Mouse (Mus musculus) MEL (cell line): ENCODE data around the gene Traf3ip2. TPM values are rescaled to one million over a fixed set of nuclear protein-coding genes. Genes with fewer than 3 reads are reported as not detected.

Experiments used
- DNase-seq: peaks from one replicate; pipeline ENCODE4 v3.0.0; 2011; ENCODE audit warnings: low read depth, low spot score
- H3K27ac ChIP-seq: 2 replicates; pipeline ENCODE4 v1.5.1; 2012; ENCODE audit warnings: low read depth, mild to moderate bottlenecking, control low read depth, low read length, moderate library complexity; ENCODE audit not compliant: control insufficient read depth
- H3K27me3 ChIP-seq, 2 experiments: fragments of 150-350 bp in 1 of 2; sonication (generic) in 1 of 2; 2 replicates each; pipeline ENCODE4 v1.6.1; 2012; ENCODE audit warnings: low read length in 2 of 2, mild to moderate bottlenecking in 2 of 2, improper control_type of control experiment in 1 of 2, moderate library complexity in 1 of 2; ENCODE audit not compliant: insufficient read depth in 2 of 2, control insufficient read depth in 1 of 2
- H3K36me3 ChIP-seq, 2 experiments: 2 replicates each; pipeline ENCODE4 v1.6.1; 2012 to 2014; ENCODE audit warnings: low read length in 2 of 2, improper control_type of control experiment in 1 of 2, inconsistent platforms in 1 of 2, mild to moderate bottlenecking in 1 of 2; ENCODE audit not compliant: insufficient read depth in 2 of 2, control insufficient read depth in 1 of 2
- H3K4me1 ChIP-seq, 2 experiments: fragments of 150-350 bp in 1 of 2; sonication (generic) in 1 of 2; 2 replicates each; pipeline ENCODE4 v1.6.1; 2012; ENCODE audit warnings: low read length in 2 of 2, improper control_type of control experiment in 1 of 2, mild to moderate bottlenecking in 1 of 2; ENCODE audit not compliant: insufficient read depth in 2 of 2, control insufficient read depth in 1 of 2
- H3K4me3 ChIP-seq, 2 experiments: fragments of 150-350 bp in 1 of 2; sonication (generic) in 1 of 2; 2 replicates each; pipeline ENCODE4 v1.5.1; 2012; ENCODE audit warnings: low read depth in 2 of 2, low read length in 2 of 2, mild to moderate bottlenecking in 2 of 2, moderate library complexity in 2 of 2, control low read depth in 1 of 2, improper control_type of control experiment in 1 of 2; ENCODE audit not compliant: control insufficient read depth in 1 of 2, insufficient read depth in 1 of 2
- H3K79me2 ChIP-seq: 2 replicates; pipeline ENCODE4 v1.6.1; 2012; ENCODE audit warnings: mild to moderate bottlenecking, low read length, moderate library complexity; ENCODE audit not compliant: control insufficient read depth, poor library complexity, insufficient read depth
- H3K9ac ChIP-seq: 2 replicates; pipeline ENCODE4 v1.6.1; 2012; ENCODE audit warnings: low read depth, mild to moderate bottlenecking, control low read depth, low read length, moderate library complexity; ENCODE audit not compliant: control insufficient read depth, poor library complexity, severe bottlenecking
- H3K9me3 ChIP-seq: fragments of 150-350 bp; sonication (generic); replicated peaks from 2 replicates; pipeline ENCODE4 v1.6.1; 2012; ENCODE audit warnings: mild to moderate bottlenecking, low read length, improper control_type of control experiment, moderate library complexity; ENCODE audit not compliant: insufficient read depth
- BHLHE40 ChIP-seq: IDR thresholded peaks from 2 replicates; pipeline ENCODE4 v1.6.1; 2012; ENCODE audit warnings: low read depth, mild to moderate bottlenecking, inconsistent platforms, low read length, improper control_type of control experiment, borderline replicate concordance
- CTCF ChIP-seq, 3 experiments: IDR thresholded peaks in 2 of 3; conservative IDR thresholded peaks in 1 of 3; 2 replicates each; pipeline ENCODE4 v1.5.1; 2011 to 2012; ENCODE audit warnings: low read length in 3 of 3, low read depth in 2 of 3, mild to moderate bottlenecking in 2 of 3, improper control_type of control experiment in 1 of 3, inconsistent platforms in 1 of 3, mixed read lengths in 1 of 3, moderate library complexity in 1 of 3; ENCODE audit not compliant: control insufficient read depth in 1 of 3, insufficient read depth in 1 of 3, poor library complexity in 1 of 3, severe bottlenecking in 1 of 3
- E2F4 ChIP-seq: IDR thresholded peaks from 2 replicates; pipeline ENCODE4 v1.6.1; 2011; ENCODE audit warnings: low read depth, low read length, improper control_type of control experiment, borderline replicate concordance
- ELF1 ChIP-seq: IDR thresholded peaks from 2 replicates; pipeline ENCODE4 v1.6.1; 2014; ENCODE audit warnings: low read depth, mild to moderate bottlenecking, inconsistent platforms, low read length, improper control_type of control experiment, moderate library complexity
- EP300 ChIP-seq, 2 experiments: IDR thresholded peaks; 2 replicates each; pipeline ENCODE4 v1.6.1; 2011; ENCODE audit warnings: improper control_type of control experiment in 2 of 2, low read length in 2 of 2, low read depth in 1 of 2, mild to moderate bottlenecking in 1 of 2
- ETS1 ChIP-seq: IDR thresholded peaks from 2 replicates; pipeline ENCODE4 v1.6.1; 2012; ENCODE audit warnings: low read depth, mild to moderate bottlenecking, inconsistent platforms, low read length, improper control_type of control experiment, moderate library complexity
- GATA1 ChIP-seq: IDR thresholded peaks from 2 replicates; pipeline ENCODE4 v1.6.1; 2011; ENCODE audit warnings: low read depth, low read length, improper control_type of control experiment
- HCFC1 ChIP-seq: IDR thresholded peaks from 2 replicates; pipeline ENCODE4 v1.6.1; 2012; ENCODE audit warnings: low read depth, mild to moderate bottlenecking, inconsistent platforms, low read length, improper control_type of control experiment, moderate library complexity
- MAX ChIP-seq: IDR thresholded peaks from 2 replicates; pipeline ENCODE4 v1.6.1; 2011; ENCODE audit warnings: low read length, improper control_type of control experiment
- NELFE ChIP-seq: IDR thresholded peaks from 2 replicates; pipeline ENCODE4 v1.6.1; 2011; ENCODE audit warnings: low read depth, low read length, improper control_type of control experiment
- NRF1 ChIP-seq: IDR thresholded peaks from 2 replicates; pipeline ENCODE4 v1.6.1; 2014; ENCODE audit warnings: low read depth, mild to moderate bottlenecking, inconsistent platforms, low read length, improper control_type of control experiment, moderate library complexity; ENCODE audit not compliant: poor library complexity, insufficient read depth, severe bottlenecking
- RCOR1 ChIP-seq: IDR thresholded peaks from 2 replicates; pipeline ENCODE4 v1.6.1; 2012; ENCODE audit warnings: low read depth, mild to moderate bottlenecking, inconsistent platforms, low read length, improper control_type of control experiment
- TBP ChIP-seq: IDR thresholded peaks from 2 replicates; pipeline ENCODE4 v1.8.0; 2011; ENCODE audit warnings: low read depth, low read length, improper control_type of control experiment
- TCF12 ChIP-seq: IDR thresholded peaks from 2 replicates; pipeline ENCODE4 v1.6.1; 2014; ENCODE audit warnings: low read depth, mild to moderate bottlenecking, inconsistent platforms, low read length, improper control_type of control experiment, moderate library complexity
- UBTF ChIP-seq: IDR thresholded peaks from 2 replicates; pipeline ENCODE4 v1.6.1; 2012; ENCODE audit warnings: low read depth, mild to moderate bottlenecking, inconsistent platforms, low read length, improper control_type of control experiment, moderate library complexity, borderline replicate concordance; ENCODE audit not compliant: insufficient read depth
- USF1 ChIP-seq: IDR thresholded peaks from 2 replicates; pipeline ENCODE4 v1.6.1; 2014; ENCODE audit warnings: low read depth, mild to moderate bottlenecking, inconsistent platforms, low read length, improper control_type of control experiment, moderate library complexity
- USF2 ChIP-seq, 2 experiments: IDR thresholded peaks; 2 replicates each; pipeline ENCODE4 v1.6.1; 2011 to 2012; ENCODE audit warnings: improper control_type of control experiment in 2 of 2, low read length in 2 of 2, borderline replicate concordance in 1 of 2, inconsistent platforms in 1 of 2, low read depth in 1 of 2, mild to moderate bottlenecking in 1 of 2; ENCODE audit not compliant: insufficient read depth in 1 of 2
- ZC3H11A ChIP-seq: IDR thresholded peaks from 2 replicates; pipeline ENCODE4 v1.6.1; 2012; ENCODE audit warnings: low read depth, mild to moderate bottlenecking, inconsistent platforms, low read length, improper control_type of control experiment
- ZKSCAN1 ChIP-seq: IDR thresholded peaks from 2 replicates; pipeline ENCODE4 v1.6.1; 2012; ENCODE audit warnings: low read depth, mild to moderate bottlenecking, inconsistent platforms, low read length, improper control_type of control experiment, moderate library complexity
- ZNF384 ChIP-seq: IDR thresholded peaks from 2 replicates; pipeline ENCODE4 v1.6.1; 2012; ENCODE audit warnings: low read depth, mild to moderate bottlenecking, inconsistent platforms, low read length, improper control_type of control experiment
- polyA plus RNA-seq, 2 experiments: library from polyadenylated mRNA; stranded (reverse) in 1 of 2; unstranded in 1 of 2; fragments of >175 nt in 1 of 2; fragments of >200 nt in 1 of 2; gene quantifications; 2 replicates each; pipeline versions ENCODE4 v1.2.1 to v1.2.4; 2012; ENCODE audit warnings: low replicate concordance in 2 of 2, low read depth in 1 of 2; ENCODE audit not compliant: insufficient read length in 2 of 2, insufficient read depth in 1 of 2, missing spikeins in 1 of 2
- total RNA-seq: library from RNA; depleted of rRNA; stranded (reverse); fragments of 300-350 nt; gene quantifications from 2 replicates; pipeline ENCODE4 v1.2.3, GENCODE M21; 2012

The Traf3ip2 gene
- total and polyA plus RNA-seq, 3 experiments = 1.3 to 3.0 TPM; not detected in 1

DNA sequence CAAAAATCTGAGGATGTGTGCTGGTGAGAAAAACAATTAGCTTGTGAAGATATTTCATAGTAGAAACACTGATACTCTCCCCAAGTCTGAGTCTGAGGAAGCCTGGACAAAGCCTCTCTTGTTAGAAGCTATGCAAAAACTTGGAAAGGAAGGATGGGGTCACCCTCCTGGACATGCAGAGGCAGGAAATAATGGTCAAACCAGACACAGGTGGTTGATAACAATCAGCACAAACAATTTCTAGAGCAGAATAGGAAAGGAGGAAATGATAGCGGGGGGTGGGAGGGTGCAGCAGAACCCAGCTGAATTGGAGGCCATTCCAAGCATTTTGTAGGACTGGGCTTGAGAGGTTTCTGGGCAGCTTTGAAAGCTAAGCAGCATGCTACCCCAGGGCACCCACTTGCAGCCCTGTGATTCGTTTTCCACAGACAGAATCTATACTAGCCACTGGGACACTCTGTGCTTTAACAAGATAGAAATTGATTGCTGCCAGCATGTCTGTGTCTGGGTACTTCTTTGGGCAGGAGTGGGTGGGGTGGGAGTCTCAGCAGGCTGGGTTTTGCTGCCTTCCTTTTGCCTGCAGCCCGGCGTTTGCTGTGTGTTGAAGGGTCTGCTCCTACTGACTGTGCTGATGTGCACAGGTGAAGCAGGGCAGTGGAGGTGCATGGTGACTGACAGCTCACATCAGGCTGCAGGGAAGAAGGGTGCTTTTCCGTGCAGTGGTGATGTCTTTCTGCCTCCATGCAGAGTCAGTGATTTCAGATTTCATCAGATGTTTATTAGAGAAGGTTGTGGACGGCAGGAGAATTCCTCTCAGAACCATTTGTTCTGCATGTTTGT, 33.3 kb downstream of the Traf3ip2 start:
- Histone ChIP-seq H3K36me3 (peaks cover 0 to 5% of the 10 kb centered on the region in 2 experiments; a peak in 2 of 4 replicates), H3K4me3 (no peak overlapping the region), H3K9ac (no peak overlapping the region), H3K79me2 (no peaks in the 10 kb centered on the region), H3K4me1 (peaks cover 3 to 10% of the 10 kb centered on the region in 2 experiments), H3K9me3 (no peaks in the 10 kb centered on the region), H3K27ac (no peak overlapping the region), H3K27me3 (no peaks in the 10 kb centered on the region)
- TF ChIP-seq E2F4 (no peak), USF2 (IDR thresholded peaks at IDR 0.05; ENCODE audit: borderline replicate concordance in 1 of 2, insufficient read depth in 1 of 2, low read depth in 1 of 2, low read length in 2 of 2) (no peak), GATA1 (no peak), ZC3H11A (no peak), ETS1 (no peak), NRF1 (no peak), BHLHE40 (no peak), TCF12 (no peak), USF1 (no peak), CTCF (IDR thresholded peaks at IDR 0.05 in 2 of 3, conservative IDR thresholded peaks at IDR 0.05 in 1 of 3; ENCODE audit: control insufficient read depth in 1 of 3, insufficient read depth in 1 of 3, low read depth in 2 of 3, low read length in 3 of 3, poor library complexity in 1 of 3, severe bottlenecking in 1 of 3) (no peak), MAX (no peak), HCFC1 (no peak), UBTF (no peak), RCOR1 (no peak), ZKSCAN1 (no peak), NELFE (no peak), EP300 (IDR thresholded peaks at IDR 0.05; ENCODE audit: low read depth in 1 of 2, low read length in 2 of 2) (no peak), ELF1 (no peak), ZNF384 (no peak), TBP (no peak)
- no peak for DNase-seq
